Mouse (Mus musculus): ENCODE measurements around the gene Apoa2.

Gene Apoa2

GRCm38 (mm10) chr1:171224857-171225256 lies at the start of gene Apoa2:
Gene Apoa2, plus strand, starts transcription at chr1:171225054.
- in situ Hi-C loops (cut with MboI, MseI), result loop anchor here (5.0 kb wide), 1 partner anchor 108 kb away; no protein-coding TSS in a partner anchor

- in situ Hi-C loops (cut with MboI, MseI), result no loop called here
Measured at GRCm38 (mm10) chr1:171179487-171180171, 45.2 kb upstream of the Apoa2 start.

GRCm38 (mm10) chr1:171183025-171183424 lies 41.8 kb upstream of the Apoa2 start:
- in situ Hi-C loops (cut with MboI, MseI), result no loop called here

- in situ Hi-C loops (cut with MboI, MseI), result no loop called here
Measured at GRCm38 (mm10) chr1:171183620-171184019, 41.2 kb upstream of the Apoa2 start.

GRCm38 (mm10) chr1:171184314-171184713 lies 40.5 kb upstream of the Apoa2 start:
- in situ Hi-C loops (cut with MboI, MseI), result no loop called here

- in situ Hi-C loops (cut with MboI, MseI), result no loop called here
Measured at GRCm38 (mm10) chr1:171185655-171186054, 39.2 kb upstream of the Apoa2 start.

- in situ Hi-C loops (cut with MboI, MseI), result no loop called here
Measured at GRCm38 (mm10) chr1:171187851-171188700, 36.8 kb upstream of the Apoa2 start.

- in situ Hi-C loops (cut with MboI, MseI), result no loop called here
Measured at GRCm38 (mm10) chr1:171189046-171189445, 35.8 kb upstream of the Apoa2 start.

DNA sequence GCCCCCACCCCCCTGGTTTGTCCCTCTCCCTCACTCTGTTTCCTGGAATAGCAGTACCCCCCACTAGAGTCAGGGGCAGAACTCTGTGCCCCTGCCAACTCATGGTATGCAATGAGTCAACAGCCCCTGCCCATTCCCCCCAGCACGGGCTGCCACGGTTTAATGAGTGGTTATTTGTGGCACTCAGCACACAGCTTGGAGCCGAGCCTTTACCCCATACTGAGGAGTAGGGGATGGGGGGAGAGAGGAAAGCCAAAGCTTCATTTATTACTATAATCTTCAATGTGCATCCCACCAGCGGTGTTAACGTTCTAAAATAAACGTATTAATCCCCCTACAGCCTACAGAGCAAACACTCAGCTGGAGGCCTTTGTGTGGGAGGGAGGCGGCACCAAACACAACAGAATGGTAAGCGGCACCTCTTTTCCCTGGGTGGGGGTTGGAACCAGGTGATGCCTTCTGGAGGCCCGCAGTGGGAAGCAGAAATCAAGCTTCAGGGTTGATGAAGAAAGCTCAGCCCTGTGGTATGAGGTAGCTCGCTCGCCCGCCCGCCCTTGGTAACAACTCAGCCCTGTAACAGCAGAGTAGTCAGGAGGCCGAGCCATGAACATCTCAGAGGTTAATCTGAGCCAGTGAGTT lies 35.3 kb upstream of the Apoa2 start:
- in situ Hi-C loops (cut with MboI, MseI), result no loop called here

GRCm38 (mm10) chr1:171190832-171191231 lies 34.0 kb upstream of the Apoa2 start:
- in situ Hi-C loops (cut with MboI, MseI), result no loop called here

GRCm38 (mm10) chr1:171192283-171192682 lies 32.6 kb upstream of the Apoa2 start:
- in situ Hi-C loops (cut with MboI, MseI), result no loop called here

- in situ Hi-C loops (cut with MboI, MseI), result no loop called here
Measured at GRCm38 (mm10) chr1:171193093-171193840, 31.6 kb upstream of the Apoa2 start.

GRCm38 (mm10) chr1:171193911-171194830 lies 30.7 kb upstream of the Apoa2 start:
- in situ Hi-C loops (cut with MboI, MseI), result no loop called here

GRCm38 (mm10) chr1:171195046-171195822 lies 29.6 kb upstream of the Apoa2 start:
- in situ Hi-C loops (cut with MboI, MseI), result no loop called here

GRCm38 (mm10) chr1:171195887-171196397 lies 28.9 kb upstream of the Apoa2 start, which contains the start of gene Pcp4l1:
Gene Pcp4l1, minus strand, starts transcription at chr1:171196268.
- in situ Hi-C loops (cut with MboI, MseI), result no loop called here

DNA sequence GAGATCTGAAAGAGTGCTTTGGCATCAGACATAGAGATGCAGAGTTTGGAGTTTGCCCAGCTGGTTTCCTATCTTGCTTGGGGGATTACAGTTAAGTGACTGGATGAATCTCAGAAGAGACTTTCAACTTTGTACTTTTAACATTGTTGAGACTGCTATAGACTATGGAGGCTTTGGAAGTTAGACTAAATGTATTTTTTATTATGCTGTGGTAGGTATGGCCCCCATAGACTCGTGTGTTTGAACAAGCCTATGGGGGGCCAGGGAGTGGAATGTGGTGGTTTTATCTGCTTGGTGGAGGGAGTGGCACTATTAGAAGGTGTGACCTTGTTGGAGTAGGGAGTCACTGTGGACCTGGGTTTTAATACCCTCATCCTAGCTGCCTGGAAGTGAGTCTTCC lies 25.3 kb upstream of the Apoa2 start:
- in situ Hi-C loops (cut with MboI, MseI), result no loop called here

GRCm38 (mm10) chr1:171200769-171201168 lies 24.1 kb upstream of the Apoa2 start:
- in situ Hi-C loops (cut with MboI, MseI), result no loop called here

DNA sequence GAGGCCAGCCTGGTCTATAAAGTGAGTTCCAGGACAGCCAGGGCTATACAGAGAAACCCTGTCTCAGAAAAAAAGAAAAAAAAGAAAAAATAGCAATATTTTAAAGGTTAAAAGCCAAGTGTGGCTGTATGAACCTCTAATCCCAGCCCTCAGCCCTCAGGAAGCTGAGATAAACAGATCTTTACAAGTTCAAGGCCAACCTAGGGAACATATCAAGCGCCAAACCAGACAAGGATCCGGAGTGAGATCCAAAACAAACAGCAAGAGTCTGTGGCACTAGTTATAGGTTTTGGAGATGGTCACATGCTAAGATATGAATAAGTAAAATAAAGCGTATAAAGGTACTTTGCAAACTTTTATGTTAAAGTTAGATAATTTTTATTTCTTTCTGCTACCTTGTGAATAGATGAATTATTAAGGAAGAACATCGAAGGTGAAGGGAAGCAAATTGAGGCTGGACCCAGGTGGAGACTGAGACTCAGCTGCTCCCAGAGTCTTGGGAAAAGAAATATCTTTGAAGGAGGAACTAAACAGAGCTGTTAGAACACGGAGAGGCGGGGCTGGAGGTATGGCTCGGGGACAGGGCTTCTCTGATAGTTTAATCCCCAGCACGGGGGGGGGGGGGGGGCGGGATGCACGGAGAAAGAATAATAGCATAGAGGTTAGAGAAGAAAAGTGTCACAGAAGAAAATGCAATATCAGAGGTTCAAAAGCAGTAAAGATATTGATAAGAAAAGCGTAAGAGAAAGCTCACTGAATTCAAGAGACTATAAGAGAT lies 21.2 kb upstream of the Apoa2 start:
- in situ Hi-C loops (cut with MboI, MseI), result no loop called here

- in situ Hi-C loops (cut with MboI, MseI), result no loop called here
Measured at GRCm38 (mm10) chr1:171204249-171204644, 20.6 kb upstream of the Apoa2 start.
